Mouse (Mus musculus): ENCODE data around the gene Tbcd.

DNA sequence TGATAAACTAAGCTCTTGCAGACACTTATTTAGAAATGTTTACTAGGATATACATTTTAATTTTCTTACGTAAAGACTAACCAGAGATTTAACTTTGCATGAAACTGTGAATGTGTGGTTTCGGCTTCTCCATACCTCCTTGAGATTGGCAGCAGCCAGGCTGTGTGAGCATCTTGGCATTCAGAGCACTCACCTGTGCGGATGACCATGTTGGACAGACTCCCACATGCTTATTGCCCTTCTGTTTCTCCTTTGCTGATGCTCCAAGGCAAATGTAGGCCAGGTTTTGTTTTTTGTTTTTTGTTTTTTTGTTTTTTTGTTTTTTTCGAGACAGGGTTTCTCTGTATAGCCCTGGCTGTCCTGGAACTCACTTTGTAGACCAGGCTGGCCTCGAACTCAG, 111.6 kb downstream of the Tbcd start:
- TF ChIP-seq MAX (IDR thresholded peaks at IDR 0.05; ENCODE audit: low read length) = no peak
- no peak for TF ChIP-seq MAFK (IDR thresholded peaks at IDR 0.05; ENCODE audit: insufficient replicate concordance, low read length)
- TF ChIP-seq ZMIZ1 (IDR thresholded peaks at IDR 0.05; ENCODE audit: low read depth, low read length) = no peak
- TF ChIP-seq POLR2A (IDR thresholded peaks at IDR 0.05; ENCODE audit: low read depth, low read length) = no peak
- no peak for TF ChIP-seq TCF12 (IDR thresholded peaks at IDR 0.05; ENCODE audit: low read depth, low read length)
- TF ChIP-seq ZC3H11A (IDR thresholded peaks at IDR 0.05; ENCODE audit: low read depth, low read length) = no peak
- no peak for TF ChIP-seq CTCF (conservative IDR thresholded peaks at IDR 0.05 in 1 of 2, IDR thresholded peaks at IDR 0.05 in 1 of 2; ENCODE audit: low read depth in 2 of 2, low read length in 2 of 2)
- TF ChIP-seq JUND (conservative IDR thresholded peaks at IDR 0.05; ENCODE audit: low read depth, low read length) = no peak

Measured in CH12.LX (cell line).